Mouse (Mus musculus) layer of hippocampus, postnatal 14 days (tissue): ENCODE measurements at regions not wholly inside any gene's neighbourhood (a gene's known extent, or its start where the extent isn't known, plus 50 kb on each side); places are given as distances from the start of the nearest gene placed in this dataset.

Experiments used
- DNase-seq, 2 experiments: peaks; one replicate each; pipeline ENCODE4 v3.0.0; 2021 to 2022; ENCODE audit warnings: low spot score in 2 of 2, mixed read lengths in 1 of 2

DNA sequence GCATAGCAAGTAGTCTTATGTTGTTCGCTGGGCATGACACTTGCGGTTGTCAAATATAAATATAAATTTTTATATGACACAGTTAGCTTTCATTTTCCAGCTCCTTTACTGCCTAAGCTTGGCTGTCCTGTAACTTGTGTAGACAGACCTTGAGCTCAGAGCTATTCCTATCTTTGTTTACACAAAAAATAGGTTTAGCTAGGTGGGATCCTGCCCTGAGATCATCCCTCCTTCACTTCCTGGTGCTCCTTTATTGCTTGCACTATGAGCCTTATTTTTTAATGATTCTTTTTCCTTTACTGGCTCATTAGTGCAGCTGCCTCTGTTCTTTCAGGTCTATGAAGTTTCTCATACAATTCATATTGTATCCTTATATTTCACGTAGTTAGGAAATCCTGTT is 375.6 kb upstream of the Tfap2d start:
- no peak for DNase-seq

DNA sequence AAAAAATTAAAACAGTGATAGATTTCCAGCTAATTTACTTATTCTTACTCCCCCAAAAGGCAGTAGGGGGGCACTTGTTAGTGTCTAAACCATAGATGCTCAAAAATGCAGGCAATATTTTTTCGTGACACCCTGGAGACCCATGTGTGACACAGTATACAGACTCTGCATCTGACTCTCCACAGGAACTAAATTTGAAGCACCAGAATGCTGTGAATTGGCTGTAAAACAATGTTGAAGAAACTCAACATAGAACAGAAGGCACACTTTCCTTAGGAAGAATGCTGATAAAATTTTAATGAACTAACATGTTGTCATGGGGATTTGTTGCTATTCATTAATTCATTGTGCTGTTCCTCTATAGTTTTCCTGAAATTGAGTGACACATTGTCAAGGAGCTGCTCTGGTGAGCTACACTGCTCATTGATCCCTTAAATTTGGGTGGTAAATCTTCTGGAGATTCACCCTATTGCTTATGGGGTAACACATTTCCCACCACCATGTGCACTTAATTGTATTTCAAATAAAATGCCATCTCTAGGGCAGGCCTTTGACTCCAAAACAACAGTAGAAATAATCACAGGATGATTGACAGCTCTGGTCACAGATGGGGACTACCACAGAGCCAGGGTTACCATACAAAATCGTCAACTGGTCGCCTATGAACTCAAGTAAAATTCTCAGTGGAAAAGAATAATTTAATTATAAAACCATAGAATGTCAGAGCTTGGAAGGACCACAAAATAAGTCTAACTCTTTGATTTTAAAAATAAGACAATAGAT is 344.3 kb upstream of the Tfap2d start:
- DNase-seq, result peak in 1 of 2 experiments; percentile 39

- no peak for DNase-seq
These were observed 309.2 kb upstream of the Tfap2d start for GRCm38 (mm10) chr1:18793639-18794038.
